Mouse (Mus musculus): Measurements from ENCODE around the gene Mtch2. TPM values are rescaled to one million over a fixed set of nuclear protein-coding genes. Genes with fewer than 3 reads are reported as not detected.

The Mtch2 gene
- polyA plus RNA-seq (2012): 10.5 and 11.1 TPM in 2 replicates

DNA sequence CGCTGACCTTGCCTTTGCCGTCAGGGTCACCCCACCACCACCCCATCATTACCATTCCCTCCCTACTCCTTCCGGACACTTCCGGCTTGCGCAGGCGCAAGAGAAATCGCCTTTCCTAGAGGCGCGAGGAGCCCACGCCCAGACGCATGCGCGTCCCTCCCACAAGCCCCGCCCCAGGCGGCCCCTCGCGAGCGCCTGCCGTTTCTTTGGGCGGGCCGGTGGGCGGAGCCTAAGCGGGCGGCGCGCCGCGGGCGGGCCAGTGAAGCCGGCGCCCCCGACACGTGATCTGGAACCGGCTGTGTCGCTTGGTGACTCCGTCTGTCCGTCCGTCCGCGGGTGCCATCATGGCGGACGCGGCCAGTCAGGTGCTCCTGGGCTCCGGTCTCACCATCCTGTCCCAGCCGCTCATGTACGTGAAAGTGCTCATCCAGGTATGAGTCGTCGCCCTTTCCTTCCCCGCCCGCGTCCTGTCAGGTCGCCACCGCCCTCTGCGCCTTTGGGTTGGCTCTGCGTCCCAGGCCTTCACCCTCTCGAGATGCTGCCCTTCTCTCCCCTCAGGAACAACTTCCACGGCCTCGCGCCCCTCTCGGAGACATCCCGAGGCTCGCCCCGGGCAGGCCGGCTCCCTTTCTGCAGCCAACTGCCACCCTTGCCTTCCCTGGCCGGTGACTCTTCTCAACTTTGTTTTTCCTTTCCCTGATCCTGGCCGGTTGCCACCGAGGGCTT is at the start of gene Mtch2:
Gene Mtch2 (plus strand): TSS at position 201 of the 726 bp plus-strand sequence.

DNA sequence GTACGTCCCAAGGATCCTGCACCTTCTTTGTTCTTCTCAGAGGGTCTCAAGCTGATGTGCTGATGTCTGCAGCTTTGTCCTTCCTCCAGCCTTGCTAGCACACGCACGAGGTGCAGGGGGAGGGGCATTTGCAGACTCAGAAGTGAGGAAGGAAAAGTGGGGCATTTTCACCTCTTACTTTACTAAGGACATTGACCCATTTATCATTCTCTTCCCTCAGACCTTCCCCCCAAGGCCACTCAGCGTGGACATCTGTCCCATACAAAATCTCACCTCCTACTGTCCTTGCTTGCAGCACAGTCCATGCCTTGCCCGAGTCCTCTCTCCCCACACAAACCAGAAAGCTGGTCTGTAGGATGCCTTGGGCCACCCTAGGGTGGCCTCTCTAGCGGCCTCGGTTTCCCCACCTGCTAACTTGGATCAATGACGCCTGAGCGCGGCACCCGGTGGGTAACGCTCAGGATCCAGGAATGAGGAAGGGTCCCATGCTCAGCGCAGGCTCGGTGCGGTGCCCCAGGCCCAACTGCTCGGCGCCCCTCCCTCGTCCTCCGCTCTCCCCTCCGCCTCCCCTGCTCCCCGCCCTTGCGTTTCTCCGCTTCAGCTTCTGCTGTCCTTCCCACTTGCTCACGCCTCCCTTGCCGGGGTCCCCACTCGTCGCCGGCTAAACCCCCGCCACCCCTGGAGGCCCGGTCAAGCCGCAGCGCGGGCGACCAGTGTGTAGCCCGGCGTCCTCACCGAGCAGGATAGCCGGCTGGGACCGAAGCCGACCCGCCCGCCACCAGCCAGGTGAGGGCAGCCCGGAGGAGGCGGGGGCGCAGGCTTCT is 38.5 kb downstream of the Mtch2 start, which contains the start of gene C1qtnf4:
Gene C1qtnf4 (plus strand): TSS at position 643 of the 824 bp plus-strand sequence.

DNA sequence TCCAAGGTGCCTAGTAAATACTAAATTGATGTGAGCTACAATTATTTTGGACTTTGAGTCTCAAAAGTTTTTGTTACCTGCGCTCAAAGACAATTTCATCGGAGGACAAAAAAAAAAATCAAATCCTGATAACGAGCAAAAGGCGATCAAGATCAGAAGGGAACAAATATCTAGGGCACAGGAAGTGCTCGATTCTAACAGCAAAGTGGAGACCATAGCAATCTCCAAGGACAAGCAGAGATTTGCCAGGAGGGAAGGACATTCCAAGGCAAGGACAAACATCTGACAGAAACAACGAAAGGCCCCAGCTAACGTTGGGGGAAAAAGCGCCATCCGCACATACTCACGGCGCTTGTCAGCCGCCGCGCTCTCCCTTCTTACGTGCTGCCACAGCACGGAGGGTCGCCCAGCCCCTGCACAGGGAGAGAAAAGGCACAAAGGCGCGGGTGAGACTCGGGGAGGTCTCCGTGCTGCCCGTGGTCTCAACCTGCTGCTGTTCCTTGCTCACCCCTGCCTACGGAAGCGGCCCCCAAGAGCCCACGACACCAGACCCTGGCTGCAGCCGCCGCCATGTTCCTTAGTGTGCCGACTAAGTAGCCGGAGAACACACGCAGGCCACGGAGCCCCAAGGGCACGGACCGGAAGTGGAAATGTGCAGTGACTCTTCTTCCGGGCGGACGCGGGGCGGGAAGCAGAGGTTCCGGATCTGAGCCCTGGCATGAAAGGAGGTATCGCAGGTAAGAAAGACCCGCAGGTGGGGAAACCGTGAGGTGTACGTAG is 57.3 kb downstream of the Mtch2 start, which contains the start of the genes Kbtbd4 and Ndufs3:
Gene Kbtbd4 (plus strand): TSS at position 665 of the 780 bp plus-strand sequence.
Gene Ndufs3 (minus strand): TSS at position 752 of the 780 bp plus-strand sequence.

Other genes with a start within 250 kb of the Mtch2 start
- 3.6 and 5.0 TPM in 2 replicates for gene Nup160, start 169.9 kb upstream of the Mtch2 start, polyA plus RNA-seq (2012)
- gene Fnbp4, start 101.8 kb upstream of the Mtch2 start, polyA plus RNA-seq (2012): 92.4 and 113 TPM in 2 replicates
- gene Agbl2, start 64.4 kb upstream of the Mtch2 start, polyA plus RNA-seq (2012): not detected in 2 replicates
- gene C1qtnf4, start 38.7 kb downstream of the Mtch2 start, polyA plus RNA-seq (2012): 0.76 and 0.90 TPM in 2 replicates
- 4.5 and 5.1 TPM in 2 replicates for gene Kbtbd4, start 57.6 kb downstream of the Mtch2 start, polyA plus RNA-seq (2012)
- 86.6 and 88.4 TPM in 2 replicates for gene Ndufs3, start 57.7 kb downstream of the Mtch2 start, polyA plus RNA-seq (2012)
- 20.7 and 38.0 TPM in 2 replicates for gene Celf1, start 93.2 kb downstream of the Mtch2 start, polyA plus RNA-seq (2012)
- gene Rapsn, start 188.5 kb downstream of the Mtch2 start, polyA plus RNA-seq (2012): 7.6 and 9.6 TPM in 2 replicates
- 156 and 164 TPM in 2 replicates for gene Psmc3, start 206.9 kb downstream of the Mtch2 start, polyA plus RNA-seq (2012)
- 22.1 and 22.9 TPM in 2 replicates for gene Slc39a13, start 223.3 kb downstream of the Mtch2 start, polyA plus RNA-seq (2012)
- 314 and 409 TPM in 2 replicates for gene Spi1, start 235.2 kb downstream of the Mtch2 start, polyA plus RNA-seq (2012)

Measured in megakaryocyte-erythroid progenitor cell, adult 5 weeks (primary cell).